Mouse (Mus musculus) liver, embryonic 13.5 days (tissue): Measurements from ENCODE around the gene Nubpl. TPM values are rescaled to one million over a fixed set of nuclear protein-coding genes. Genes with fewer than 3 reads are reported as not detected.

Source experiments
- ATAC-seq: fragments of 200-750 bp; cut with Nextera tagmentation; 2 replicates; pipeline ENCODE4 v1.8.0; 2017; ENCODE audit warnings: low read depth, mild to moderate bottlenecking, moderate number of reproducible peaks, moderate library complexity
- DNase-seq: peaks from one replicate; pipeline ENCODE4 v3.0.0; 2022
- H3K27ac ChIP-seq: fragments of 300-500 bp; sonication (generic); 2 replicates; pipeline ENCODE4 v1.5.1; 2015; ENCODE audit warnings: moderate library complexity, mild to moderate bottlenecking, inconsistent platforms
- H3K27me3 ChIP-seq: fragments of 300-500 bp; sonication (generic); 2 replicates; pipeline ENCODE4 v1.6.1; 2015; ENCODE audit warnings: mild to moderate bottlenecking, inconsistent platforms
- H3K36me3 ChIP-seq: fragments of 300-500 bp; sonication (generic); 2 replicates; pipeline ENCODE4 v1.6.1; 2015; ENCODE audit warnings: mild to moderate bottlenecking, inconsistent platforms
- H3K4me1 ChIP-seq: fragments of 300-500 bp; sonication (generic); replicated peaks from 2 replicates; pipeline ENCODE4 v1.6.1; 2015; ENCODE audit warnings: inconsistent platforms
- H3K4me2 ChIP-seq: fragments of 300-500 bp; sonication (generic); 2 replicates; pipeline ENCODE4 v1.6.1; 2015; ENCODE audit warnings: inconsistent platforms, mild to moderate bottlenecking, moderate library complexity
- H3K4me3 ChIP-seq: fragments of 300-500 bp; sonication (generic); replicated peaks from 2 replicates; pipeline ENCODE4 v1.5.1; 2015; ENCODE audit warnings: mild to moderate bottlenecking, inconsistent platforms
- H3K9ac ChIP-seq: fragments of 300-500 bp; sonication (generic); 2 replicates; pipeline ENCODE4 v1.6.1; 2015; ENCODE audit warnings: mild to moderate bottlenecking, inconsistent platforms
- H3K9me3 ChIP-seq: fragments of 300-500 bp; sonication (generic); replicated peaks from 2 replicates; pipeline ENCODE4 v1.6.1; 2016; ENCODE audit warnings: inconsistent platforms
- WGBS: fragments of 180-500 bp; shearing (Covaris S2); methylation state at CpG from one replicate; pipeline ENCODE4 v1.1.7; 2015; ENCODE audit not compliant: insufficient replicate concordance; 5-methylcytosine and 5-hydroxymethylcytosine counted together
- polyA plus RNA-seq: library from polyadenylated mRNA; unstranded; fragments of >200 nt; fragmentation: Nextera tagmentation; extraction: Ambion mirVana; gene quantifications from 2 replicates; pipeline ENCODE4 v1.2.1, GENCODE M21; 2015

Gene Nubpl
- polyA plus RNA-seq, 1 experiment from 2014 or later: 6.2 TPM

DNA sequence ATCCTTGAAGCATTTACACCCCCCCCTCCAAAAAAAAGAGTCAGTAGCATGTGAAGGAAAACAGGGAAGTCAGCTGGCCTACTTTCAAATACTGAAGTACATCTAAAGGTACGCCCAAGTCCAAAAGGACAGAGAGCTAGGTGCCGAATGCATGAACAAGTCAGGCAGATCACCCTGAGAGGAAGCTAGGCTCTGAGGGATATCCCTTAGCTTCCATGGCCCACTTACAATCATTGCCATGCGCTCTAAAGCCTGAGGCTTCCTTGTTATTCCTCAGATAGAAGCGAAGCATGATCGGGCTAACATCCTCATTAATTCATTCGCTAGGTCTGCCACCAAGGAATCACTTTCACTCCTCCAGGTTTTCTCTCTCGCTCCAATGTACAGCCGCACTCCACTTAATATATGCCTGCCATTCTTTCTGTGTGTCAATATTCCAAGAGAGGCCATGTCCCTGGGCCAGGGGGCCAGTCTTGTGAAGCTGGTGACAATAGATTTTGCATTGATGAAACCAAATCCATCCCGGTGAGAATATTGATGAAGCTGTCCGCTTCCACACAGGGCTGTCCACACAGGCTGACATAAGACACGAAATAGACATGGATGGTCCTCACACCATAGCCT lies 237.7 kb downstream of the Nubpl start:
- ATAC-seq (no peak), DNase-seq (no peak)
- Histone ChIP-seq H3K4me3 (no peak overlapping the region), H3K27me3 (no peaks in the 10 kb centered on the region), H3K9me3 (no peaks in the 10 kb centered on the region), H3K4me2 (no peak overlapping the region), H3K4me1 (peaks cover 7% of the 10 kb centered on the region; the same call in 1 of the 2 replicates), H3K9ac (no peak overlapping the region), H3K27ac (no peak overlapping the region), H3K36me3 (no peaks in the 10 kb centered on the region)
- WGBS: 81% methylated on average over 11 of the region's 11 CpGs

DNA sequence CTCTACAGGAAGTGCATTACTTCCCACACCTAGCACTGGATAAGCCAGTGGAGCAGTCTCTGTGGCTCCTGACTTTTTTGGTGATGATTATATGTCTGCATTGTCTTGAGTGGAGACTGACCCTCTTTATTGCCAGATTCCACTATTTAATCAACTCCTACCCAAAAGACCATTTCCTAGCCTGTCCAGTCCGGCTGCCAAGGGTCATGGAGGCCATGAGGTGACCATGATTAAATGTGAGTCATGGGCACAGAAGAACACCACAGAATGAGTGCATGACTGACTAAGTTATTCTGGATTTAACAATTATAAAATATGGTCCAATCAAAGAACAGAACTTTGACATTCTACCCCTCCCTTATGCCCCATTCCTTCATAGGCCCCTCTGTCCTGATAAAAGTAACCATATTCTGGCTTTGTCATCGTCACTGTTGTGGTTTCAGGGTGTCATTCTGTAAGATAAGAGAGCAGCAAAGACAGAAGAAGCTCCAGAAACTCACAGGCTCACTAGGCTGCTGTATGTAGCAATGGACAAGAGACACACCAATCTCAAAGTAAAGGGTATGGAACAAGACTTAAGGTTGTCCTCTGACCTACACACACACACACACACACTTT lies 240.7 kb downstream of the Nubpl start:
- ATAC-seq (peak; percentile 65; the same call in 1 of the 2 replicates), DNase-seq (no peak)
- 35% methylated on average over 2 of the region's 2 CpGs for WGBS
- Histone ChIP-seq H3K4me1 (peaks cover 7% of the 10 kb centered on the region; the same call in 1 of the 2 replicates), H3K4me2 (no peak overlapping the region), H3K27ac (no peak overlapping the region), H3K9me3 (no peaks in the 10 kb centered on the region), H3K9ac (no peak overlapping the region), H3K27me3 (no peaks in the 10 kb centered on the region), H3K4me3 (no peak overlapping the region), H3K36me3 (no peaks in the 10 kb centered on the region)

DNA sequence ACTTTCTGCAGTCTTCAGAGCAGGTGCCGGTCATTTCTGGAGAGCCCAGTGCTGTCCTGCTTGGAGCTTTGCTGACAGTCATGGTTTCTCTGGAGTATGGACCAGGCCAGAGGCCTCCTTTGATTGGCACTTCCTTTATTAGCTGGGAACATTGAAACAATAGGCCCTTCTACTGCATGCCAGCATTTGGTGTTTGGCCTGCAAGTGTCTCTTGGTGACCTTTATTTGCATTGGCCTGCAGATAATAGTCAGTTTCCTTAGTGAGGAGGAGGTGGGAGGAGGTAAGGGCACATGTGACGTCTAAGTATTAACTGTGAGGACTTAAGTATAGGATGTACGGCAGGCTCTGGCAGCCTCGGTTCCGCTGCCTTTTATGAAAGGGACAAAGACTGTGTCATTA lies 249.1 kb downstream of the Nubpl start:
- no peak overlapping the region for H3K9ac ChIP-seq
- ATAC-seq (no peak), DNase-seq (no peak)
- H3K4me1 ChIP-seq: no peaks in the 10 kb centered on the region
- H3K27ac ChIP-seq: no peak overlapping the region
- no peak overlapping the region for H3K4me2 ChIP-seq
- 80% methylated on average over 5 of the region's 5 CpGs for WGBS
- no peaks in the 10 kb centered on the region for H3K36me3 ChIP-seq
- H3K9me3 ChIP-seq: no peaks in the 10 kb centered on the region
- H3K27me3 ChIP-seq: no peaks in the 10 kb centered on the region
- H3K4me3 ChIP-seq: no peak overlapping the region

DNA sequence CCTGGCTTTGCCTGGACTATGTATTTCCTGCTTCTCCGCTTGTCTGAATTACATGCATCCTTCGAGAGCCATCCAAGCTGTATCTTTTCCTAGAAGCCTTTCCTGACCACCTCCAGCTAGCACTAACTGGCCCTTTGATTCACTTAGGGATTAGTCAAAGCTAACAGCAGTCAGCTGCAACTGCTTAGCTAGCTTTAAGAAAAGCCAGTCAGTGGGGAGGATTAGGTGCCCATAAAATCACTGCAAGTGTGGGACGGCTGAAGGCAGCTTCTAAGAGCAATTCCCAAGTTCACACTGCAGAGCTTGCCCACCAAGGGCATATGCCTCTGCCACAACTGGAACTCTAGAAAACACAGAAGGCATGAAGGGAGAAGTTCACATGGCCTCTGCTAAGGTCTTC lies 252.7 kb downstream of the Nubpl start:
- H3K4me2 ChIP-seq: no peak overlapping the region
- DNase-seq (no peak), ATAC-seq (no peak)
- H3K27ac ChIP-seq: no peak overlapping the region
- H3K9me3 ChIP-seq: no peaks in the 10 kb centered on the region
- no peaks in the 10 kb centered on the region for H3K27me3 ChIP-seq
- H3K36me3 ChIP-seq: no peaks in the 10 kb centered on the region
- no peak overlapping the region for H3K4me3 ChIP-seq
- no peak overlapping the region for H3K9ac ChIP-seq
- H3K4me1 ChIP-seq: no peaks in the 10 kb centered on the region
- 67% methylated on average over 3 of the region's 3 CpGs for WGBS

DNA sequence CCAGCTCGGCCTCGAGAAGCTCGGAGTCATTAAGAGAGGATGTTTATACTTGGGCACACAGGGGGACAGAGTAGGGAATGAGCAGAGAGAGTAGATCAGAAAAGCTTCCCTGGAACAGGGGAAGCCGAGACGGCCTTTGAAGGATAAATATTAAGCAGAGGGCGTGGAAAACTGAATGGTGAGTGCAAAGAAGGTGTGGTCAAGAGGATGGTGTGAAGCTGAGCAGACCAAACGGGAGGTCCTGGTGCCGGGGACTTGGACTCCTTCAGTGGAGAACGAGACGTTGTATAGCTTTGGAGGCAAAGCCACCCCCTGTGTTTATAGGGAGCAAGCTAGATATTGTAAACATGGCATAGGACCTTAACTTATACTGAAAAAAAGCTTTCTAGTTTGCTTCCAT lies 261.9 kb downstream of the Nubpl start:
- H3K9ac ChIP-seq: no peak overlapping the region
- WGBS: 63% methylated on average over 10 of the region's 10 CpGs
- no peak overlapping the region for H3K27ac ChIP-seq
- no peaks in the 10 kb centered on the region for H3K27me3 ChIP-seq
- DNase-seq (no peak), ATAC-seq (no peak)
- H3K4me1 ChIP-seq: no peaks in the 10 kb centered on the region
- H3K4me3 ChIP-seq: no peak overlapping the region
- no peak overlapping the region for H3K4me2 ChIP-seq
- H3K9me3 ChIP-seq: no peaks in the 10 kb centered on the region
- H3K36me3 ChIP-seq: no peaks in the 10 kb centered on the region

DNA sequence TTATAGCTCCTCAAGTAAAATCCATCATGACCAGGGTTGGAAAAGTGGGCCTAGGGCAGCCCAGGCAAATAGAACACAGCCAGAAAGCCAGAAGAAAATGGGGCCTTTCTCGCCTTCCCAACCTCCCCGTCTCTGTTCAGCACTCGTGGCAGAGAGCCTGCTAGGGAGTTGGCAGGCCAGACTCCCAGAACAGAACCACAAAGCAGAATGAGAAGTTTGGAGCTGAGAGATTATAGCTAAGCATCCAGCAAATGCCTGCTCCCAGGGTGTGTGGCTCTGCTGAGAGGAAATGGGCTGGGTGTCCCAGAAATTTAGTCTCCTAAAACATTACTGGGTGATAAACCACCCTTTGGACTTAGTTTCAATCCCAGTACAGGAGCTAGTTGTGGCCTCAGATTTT lies 262.6 kb downstream of the Nubpl start:
- Histone ChIP-seq H3K4me3 (no peak overlapping the region), H3K4me1 (no peaks in the 10 kb centered on the region), H3K27me3 (no peaks in the 10 kb centered on the region), H3K9me3 (no peaks in the 10 kb centered on the region), H3K4me2 (no peak overlapping the region), H3K27ac (no peak overlapping the region), H3K36me3 (no peaks in the 10 kb centered on the region), H3K9ac (no peak overlapping the region)
- WGBS: 62% methylated on average over 3 of the region's 3 CpGs
- ATAC-seq: no peak
- DNase-seq: no peak

DNA sequence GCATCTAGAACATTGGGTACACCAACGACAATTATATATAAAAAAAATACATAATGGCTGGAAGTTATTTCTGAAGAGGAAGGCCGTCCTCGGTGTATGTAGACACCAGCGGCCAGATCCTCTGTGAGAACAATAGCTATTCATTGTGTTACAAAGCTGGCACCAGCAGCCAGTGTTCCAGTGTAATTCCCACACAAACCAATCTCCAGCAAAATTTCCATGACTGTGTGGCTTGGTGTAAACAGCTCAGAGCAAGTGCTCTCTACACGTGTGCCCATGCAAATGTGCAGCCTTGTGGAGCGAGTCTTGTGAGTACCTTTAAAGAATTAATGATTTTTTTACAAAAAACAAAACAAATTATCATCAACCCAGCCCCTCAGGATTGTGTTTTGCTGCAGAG lies 263.7 kb downstream of the Nubpl start:
- Histone ChIP-seq H3K27me3 (no peaks in the 10 kb centered on the region), H3K27ac (no peak overlapping the region), H3K36me3 (no peaks in the 10 kb centered on the region), H3K4me2 (no peak overlapping the region), H3K4me1 (no peaks in the 10 kb centered on the region), H3K9me3 (no peaks in the 10 kb centered on the region), H3K4me3 (no peak overlapping the region), H3K9ac (no peak overlapping the region)
- WGBS: 60% methylated on average over 6 of the region's 6 CpGs
- no peak for DNase-seq
- no peak for ATAC-seq

Other genes with a start within 250 kb of the Nubpl start
- gene Heatr5a, start 126.4 kb upstream of the Nubpl start, polyA plus RNA-seq: 5.1 and 6.0 TPM in 2 replicates
- 16.7 and 17.4 TPM in 2 replicates for gene Dtd2, start 91.2 kb upstream of the Nubpl start, polyA plus RNA-seq
- gene Gpr33, start 69.7 kb upstream of the Nubpl start, polyA plus RNA-seq: not detected in 2 replicates